Mouse (Mus musculus): ENCODE measurements at regions not wholly inside any gene's neighbourhood (a gene's known extent, or its start where the extent isn't known, plus 50 kb on each side); places are given as distances from the start of the nearest gene placed in this dataset.

DNA sequence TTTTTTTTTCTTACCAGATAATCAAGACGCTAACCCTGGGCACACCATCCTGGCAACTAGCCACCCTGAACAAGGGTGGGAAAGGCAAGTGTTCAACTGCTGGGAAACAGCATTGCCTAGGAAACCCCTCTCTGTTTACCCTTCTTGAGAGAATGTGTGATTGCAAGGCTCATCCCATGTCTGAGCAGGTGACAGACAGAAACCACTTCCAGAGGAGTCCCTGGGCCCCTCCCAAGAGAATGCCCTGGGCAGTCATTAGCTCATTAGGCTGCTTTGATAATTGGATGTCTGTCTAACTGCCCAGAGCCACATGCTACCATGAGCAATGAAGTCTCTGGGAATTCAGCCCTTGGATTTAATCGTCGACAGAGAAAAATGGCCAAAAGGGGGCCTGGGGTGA lies 127.8 kb downstream of the 1190002N15Rik start:
- Histone ChIP-seq H3K36me3 (ENCODE audit: control insufficient read depth, insufficient read depth, low read length) (no peaks in the 10 kb centered on the region), H3K4me2 (ENCODE audit: low read length) (no peak overlapping the region), H3K27ac (replicated peaks in 1 of 2; ENCODE audit: control insufficient read depth in 1 of 2, insufficient read depth in 1 of 2, low read depth in 2 of 2, low read length in 2 of 2) (no peak overlapping the region), H3K27me3 (ENCODE audit: control insufficient read depth, insufficient read depth, low read length) (no peaks in the 10 kb centered on the region), H3K4me3 (ENCODE audit: control insufficient read depth in 1 of 2, insufficient read depth in 1 of 2, low read depth in 1 of 2, low read length in 2 of 2) (no peak overlapping the region), H3K9me3 (ENCODE audit: control insufficient read depth, low read length) (no peaks in the 10 kb centered on the region), H3K4me1 (ENCODE audit: control insufficient read depth in 2 of 2, insufficient read depth in 2 of 2, low read length in 2 of 2) (peaks cover 0 to 7% of the 10 kb centered on the region in 2 experiments; a peak in 2 of 4 replicates), H3K9ac (ENCODE audit: low read length) (no peak overlapping the region)
- WGBS = 44% methylated on average over 3 of the region's 3 CpGs
- no peak for ATAC-seq (ENCODE audit: insufficient number of reproducible peaks, insufficient read depth, low FRiP score, low read depth)

DNA sequence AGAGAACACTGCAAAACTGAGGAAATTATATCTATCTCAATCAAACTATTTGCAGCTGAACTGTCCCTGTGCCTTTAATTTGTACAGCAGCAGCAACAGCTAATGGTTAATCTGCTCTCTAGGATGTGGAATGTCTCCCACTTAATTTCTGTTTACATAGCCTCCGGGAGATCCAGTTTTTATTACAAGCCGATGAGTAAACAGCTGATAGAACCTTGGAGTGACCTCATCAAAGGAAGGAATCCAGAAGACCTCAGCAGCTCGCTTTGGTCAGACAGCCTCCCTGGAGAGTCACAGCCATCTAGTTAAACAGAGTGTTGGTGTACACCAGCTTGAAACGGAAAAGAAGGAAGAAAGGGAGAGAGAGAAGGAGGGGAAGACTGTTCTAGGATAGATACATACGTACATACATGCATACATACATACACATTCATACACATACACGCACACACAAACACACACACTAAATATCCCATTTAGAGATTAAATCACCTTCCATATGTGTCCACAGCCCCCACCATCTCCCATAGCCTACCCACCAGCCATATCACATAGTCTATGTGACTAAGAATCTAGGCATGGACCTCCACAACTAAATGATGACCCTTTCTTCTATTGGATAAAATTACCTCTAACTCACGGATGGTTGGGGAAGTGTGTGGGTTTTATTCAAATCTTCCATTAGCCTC lies 129.1 kb downstream of the 1190002N15Rik start:
- H3K4me1 ChIP-seq (ENCODE audit: control insufficient read depth in 2 of 2, insufficient read depth in 2 of 2, low read length in 2 of 2) = peaks cover 2 to 11% of the 10 kb centered on the region in 2 experiments; a peak in 3 of 4 replicates
- H3K4me3 ChIP-seq (ENCODE audit: control insufficient read depth in 1 of 2, insufficient read depth in 1 of 2, low read depth in 1 of 2, low read length in 2 of 2) = no peak overlapping the region
- H3K4me2 ChIP-seq (ENCODE audit: low read length) = no peak overlapping the region
- ATAC-seq (ENCODE audit: insufficient number of reproducible peaks, insufficient read depth, low FRiP score, low read depth) = no peak
- no peak overlapping the region for H3K9ac ChIP-seq (ENCODE audit: low read length)
- H3K27me3 ChIP-seq (ENCODE audit: control insufficient read depth, insufficient read depth, low read length) = no peaks in the 10 kb centered on the region
- 41% methylated on average over 7 of the region's 7 CpGs for WGBS
- H3K9me3 ChIP-seq (ENCODE audit: control insufficient read depth, low read length) = no peaks in the 10 kb centered on the region
- H3K36me3 ChIP-seq (ENCODE audit: control insufficient read depth, insufficient read depth, low read length) = no peaks in the 10 kb centered on the region
- H3K27ac ChIP-seq (replicated peaks in 1 of 2; ENCODE audit: control insufficient read depth in 1 of 2, insufficient read depth in 1 of 2, low read depth in 2 of 2, low read length in 2 of 2) = no peak overlapping the region

DNA sequence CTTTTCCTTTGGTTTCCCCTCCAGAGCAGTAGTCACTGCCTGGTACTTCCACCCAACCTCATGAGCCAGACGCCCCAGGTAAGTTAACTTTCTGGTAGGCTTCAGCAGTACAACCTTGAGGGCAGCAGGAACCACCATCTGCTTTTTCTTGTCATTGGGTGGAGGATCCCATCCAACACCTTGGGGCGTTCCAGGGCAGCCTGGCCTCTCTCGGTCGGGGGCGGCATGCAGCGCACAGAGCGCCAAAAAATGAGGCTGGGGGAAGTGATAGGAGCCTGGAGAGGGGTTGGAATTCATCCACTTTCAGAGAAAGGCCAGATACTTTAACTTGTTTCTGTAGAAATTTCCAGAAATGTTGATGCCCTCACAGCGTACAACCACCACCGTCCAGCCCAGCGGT lies 130.2 kb downstream of the 1190002N15Rik start:
- no peaks in the 10 kb centered on the region for H3K36me3 ChIP-seq (ENCODE audit: control insufficient read depth, insufficient read depth, low read length)
- H3K27me3 ChIP-seq (ENCODE audit: control insufficient read depth, insufficient read depth, low read length) = no peaks in the 10 kb centered on the region
- WGBS = 91% methylated on average over 10 of the region's 10 CpGs
- no peak overlapping the region for H3K4me2 ChIP-seq (ENCODE audit: low read length)
- H3K27ac ChIP-seq (replicated peaks in 1 of 2; ENCODE audit: control insufficient read depth in 1 of 2, insufficient read depth in 1 of 2, low read depth in 2 of 2, low read length in 2 of 2) = no peak overlapping the region
- no peaks in the 10 kb centered on the region for H3K9me3 ChIP-seq (ENCODE audit: control insufficient read depth, low read length)
- H3K9ac ChIP-seq (ENCODE audit: low read length) = no peak overlapping the region
- H3K4me3 ChIP-seq (ENCODE audit: control insufficient read depth in 1 of 2, insufficient read depth in 1 of 2, low read depth in 1 of 2, low read length in 2 of 2) = no peak overlapping the region
- ATAC-seq (ENCODE audit: insufficient number of reproducible peaks, insufficient read depth, low FRiP score, low read depth) = no peak
- H3K4me1 ChIP-seq (ENCODE audit: control insufficient read depth in 2 of 2, insufficient read depth in 2 of 2, low read length in 2 of 2) = peaks cover 2 to 11% of the 10 kb centered on the region in 2 experiments; a peak in 3 of 4 replicates

DNA sequence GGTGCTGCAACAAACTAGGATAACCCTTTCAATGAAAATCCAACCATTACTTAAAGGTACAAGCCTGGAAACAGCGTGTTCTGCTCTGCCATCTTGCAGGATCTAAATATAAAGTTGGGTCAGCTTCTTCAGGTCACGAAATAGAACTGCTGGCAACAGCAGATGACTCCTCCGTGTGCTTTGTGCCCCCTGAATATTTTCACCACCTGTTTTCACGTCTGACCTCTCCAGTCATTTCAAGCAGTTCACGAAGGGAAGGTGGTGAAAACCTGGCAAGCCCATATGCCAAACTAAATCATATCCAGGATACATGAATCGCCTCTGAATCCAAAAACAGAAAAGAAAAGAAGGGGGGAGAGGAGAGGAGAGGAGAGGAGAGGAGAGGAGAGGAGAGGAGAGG lies 133.3 kb downstream of the 1190002N15Rik start:
- H3K27ac ChIP-seq (replicated peaks in 1 of 2; ENCODE audit: control insufficient read depth in 1 of 2, insufficient read depth in 1 of 2, low read depth in 2 of 2, low read length in 2 of 2) = no peak overlapping the region
- peaks cover 5 to 10% of the 10 kb centered on the region in 2 experiments; a peak in 3 of 4 replicates for H3K4me1 ChIP-seq (ENCODE audit: control insufficient read depth in 2 of 2, insufficient read depth in 2 of 2, low read length in 2 of 2)
- no peak for ATAC-seq (ENCODE audit: insufficient number of reproducible peaks, insufficient read depth, low FRiP score, low read depth)
- H3K27me3 ChIP-seq (ENCODE audit: control insufficient read depth, insufficient read depth, low read length) = no peaks in the 10 kb centered on the region
- H3K9ac ChIP-seq (ENCODE audit: low read length) = no peak overlapping the region
- WGBS = 38% methylated on average over 6 of the region's 6 CpGs
- no peaks in the 10 kb centered on the region for H3K9me3 ChIP-seq (ENCODE audit: control insufficient read depth, low read length)
- no peaks in the 10 kb centered on the region for H3K36me3 ChIP-seq (ENCODE audit: control insufficient read depth, insufficient read depth, low read length)
- no peak overlapping the region for H3K4me3 ChIP-seq (ENCODE audit: control insufficient read depth in 1 of 2, insufficient read depth in 1 of 2, low read depth in 1 of 2, low read length in 2 of 2)
- H3K4me2 ChIP-seq (ENCODE audit: low read length) = no peak overlapping the region

DNA sequence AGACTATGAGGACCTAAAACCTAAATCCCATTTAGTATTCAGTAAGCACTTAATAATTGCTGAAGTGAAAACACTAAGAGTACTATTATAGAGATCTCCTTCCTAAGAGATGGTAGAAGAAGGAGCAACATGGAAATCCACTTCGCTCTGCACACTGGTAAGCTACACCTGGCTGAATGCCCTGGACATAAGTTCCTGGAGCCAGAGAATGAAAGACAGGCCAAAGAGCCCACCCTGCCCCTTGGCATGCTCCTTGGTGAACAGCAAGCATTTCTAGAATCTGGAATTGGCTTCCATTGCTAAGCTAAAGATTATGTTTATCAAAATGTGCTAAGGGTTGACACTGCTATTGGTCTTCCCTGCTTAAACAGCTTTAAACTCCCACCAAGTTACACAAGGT lies 137.3 kb downstream of the 1190002N15Rik start:
- WGBS = 90% methylated on average over 1 of the region's 1 CpGs

DNA sequence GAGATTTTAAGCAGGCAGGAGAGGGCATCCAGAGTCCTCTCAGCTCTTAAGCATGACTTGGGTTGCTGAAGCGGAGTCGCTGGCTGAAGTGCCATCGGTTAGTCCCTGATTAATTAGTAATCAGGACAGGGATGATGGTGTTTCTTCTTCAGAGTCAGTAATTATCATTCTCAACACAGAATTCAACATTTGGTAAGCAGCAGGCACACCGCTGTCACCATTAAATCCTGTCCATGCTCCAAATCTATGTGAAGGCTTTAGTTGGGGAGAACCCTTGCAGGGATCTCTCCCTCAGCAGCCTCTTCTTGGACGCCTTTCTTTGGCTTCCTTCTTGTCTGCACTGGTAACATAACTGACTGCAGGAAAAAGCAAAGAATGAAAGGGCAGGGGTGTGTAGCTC lies 142.7 kb downstream of the 1190002N15Rik start:
- no peak for ATAC-seq (ENCODE audit: insufficient number of reproducible peaks, insufficient read depth, low FRiP score, low read depth)
- Histone ChIP-seq H3K4me3 (ENCODE audit: control insufficient read depth in 1 of 2, insufficient read depth in 1 of 2, low read depth in 1 of 2, low read length in 2 of 2) (no peak overlapping the region), H3K4me1 (ENCODE audit: control insufficient read depth in 2 of 2, insufficient read depth in 2 of 2, low read length in 2 of 2) (no peaks in the 10 kb centered on the region), H3K36me3 (ENCODE audit: control insufficient read depth, insufficient read depth, low read length) (no peaks in the 10 kb centered on the region), H3K4me2 (ENCODE audit: low read length) (no peak overlapping the region), H3K27me3 (ENCODE audit: control insufficient read depth, insufficient read depth, low read length) (no peaks in the 10 kb centered on the region), H3K9ac (ENCODE audit: low read length) (no peak overlapping the region), H3K27ac (replicated peaks in 1 of 2; ENCODE audit: control insufficient read depth in 1 of 2, insufficient read depth in 1 of 2, low read depth in 2 of 2, low read length in 2 of 2) (no peak overlapping the region), H3K9me3 (ENCODE audit: control insufficient read depth, low read length) (no peaks in the 10 kb centered on the region)
- 88% methylated on average over 5 of the region's 5 CpGs for WGBS

More for the DNA sequence above, 137.3 kb downstream of the 1190002N15Rik start:
- no peaks in the 10 kb centered on the region for H3K27me3 ChIP-seq (ENCODE audit: control insufficient read depth, insufficient read depth, low read length)
- H3K4me3 ChIP-seq (ENCODE audit: control insufficient read depth in 1 of 2, insufficient read depth in 1 of 2, low read depth in 1 of 2, low read length in 2 of 2) = no peak overlapping the region
- H3K4me1 ChIP-seq (ENCODE audit: control insufficient read depth in 2 of 2, insufficient read depth in 2 of 2, low read length in 2 of 2) = peaks cover 5 to 10% of the 10 kb centered on the region in 2 experiments; a peak in 3 of 4 replicates
- no peak for ATAC-seq (ENCODE audit: insufficient number of reproducible peaks, insufficient read depth, low FRiP score, low read depth)
- no peaks in the 10 kb centered on the region for H3K9me3 ChIP-seq (ENCODE audit: control insufficient read depth, low read length)
- H3K4me2 ChIP-seq (ENCODE audit: low read length) = no peak overlapping the region
- no peak overlapping the region for H3K9ac ChIP-seq (ENCODE audit: low read length)
- H3K27ac ChIP-seq (replicated peaks in 1 of 2; ENCODE audit: control insufficient read depth in 1 of 2, insufficient read depth in 1 of 2, low read depth in 2 of 2, low read length in 2 of 2) = no peak overlapping the region
- H3K36me3 ChIP-seq (ENCODE audit: control insufficient read depth, insufficient read depth, low read length) = no peaks in the 10 kb centered on the region

DNA sequence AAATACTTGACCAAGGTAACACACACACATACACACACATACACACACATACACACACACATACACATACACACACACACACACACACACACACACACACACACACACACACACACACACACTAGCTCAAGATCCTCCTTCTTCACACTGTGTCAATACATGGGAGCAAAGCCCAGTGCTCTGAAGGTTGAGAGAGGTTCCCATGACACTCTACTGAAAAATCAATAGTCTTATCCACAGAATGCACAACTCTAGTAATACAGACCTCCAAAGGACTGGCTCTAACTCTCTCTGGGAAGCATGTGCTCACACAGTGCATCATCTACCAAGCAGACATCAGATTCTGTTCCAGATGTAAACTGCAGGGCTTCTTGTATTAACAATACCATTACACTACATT lies 151.7 kb downstream of the 1190002N15Rik start:
- Histone ChIP-seq H3K9ac (ENCODE audit: low read length) (no peak overlapping the region), H3K4me1 (ENCODE audit: control insufficient read depth in 2 of 2, insufficient read depth in 2 of 2, low read length in 2 of 2) (no peaks in the 10 kb centered on the region), H3K4me3 (ENCODE audit: control insufficient read depth in 1 of 2, insufficient read depth in 1 of 2, low read depth in 1 of 2, low read length in 2 of 2) (no peak overlapping the region), H3K27me3 (ENCODE audit: control insufficient read depth, insufficient read depth, low read length) (no peaks in the 10 kb centered on the region), H3K36me3 (ENCODE audit: control insufficient read depth, insufficient read depth, low read length) (no peaks in the 10 kb centered on the region), H3K4me2 (ENCODE audit: low read length) (no peak overlapping the region), H3K9me3 (ENCODE audit: control insufficient read depth, low read length) (no peaks in the 10 kb centered on the region), H3K27ac (replicated peaks in 1 of 2; ENCODE audit: control insufficient read depth in 1 of 2, insufficient read depth in 1 of 2, low read depth in 2 of 2, low read length in 2 of 2) (no peak overlapping the region)
- no peak for ATAC-seq (ENCODE audit: insufficient number of reproducible peaks, insufficient read depth, low FRiP score, low read depth)

DNA sequence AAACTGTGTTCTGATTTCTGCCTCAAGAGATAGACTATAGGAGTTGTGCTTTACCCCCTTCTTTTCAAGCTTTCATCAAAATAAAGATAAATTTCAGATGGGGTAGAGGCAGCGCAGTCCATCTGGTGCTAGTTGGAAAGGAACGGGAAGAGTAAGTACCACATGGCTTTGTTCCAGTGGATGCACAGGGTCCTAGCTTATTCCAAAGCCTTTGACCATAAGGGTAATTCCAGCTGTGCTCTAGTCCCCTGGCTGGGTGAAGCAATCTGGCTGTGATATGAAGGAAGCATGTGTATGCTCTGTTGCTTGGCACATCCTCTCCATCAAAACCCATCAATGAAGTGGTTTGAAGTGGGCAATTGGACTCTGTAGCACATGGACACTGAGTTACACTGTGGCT lies 155.6 kb downstream of the 1190002N15Rik start:
- Histone ChIP-seq H3K4me3 (ENCODE audit: control insufficient read depth in 1 of 2, insufficient read depth in 1 of 2, low read depth in 1 of 2, low read length in 2 of 2) (no peak overlapping the region), H3K4me1 (ENCODE audit: control insufficient read depth in 2 of 2, insufficient read depth in 2 of 2, low read length in 2 of 2) (peaks cover 4 to 7% of the 10 kb centered on the region in 2 experiments; a peak in 3 of 4 replicates), H3K4me2 (ENCODE audit: low read length) (no peak overlapping the region), H3K27ac (replicated peaks in 1 of 2; ENCODE audit: control insufficient read depth in 1 of 2, insufficient read depth in 1 of 2, low read depth in 2 of 2, low read length in 2 of 2) (no peak overlapping the region), H3K36me3 (ENCODE audit: control insufficient read depth, insufficient read depth, low read length) (no peaks in the 10 kb centered on the region), H3K9me3 (ENCODE audit: control insufficient read depth, low read length) (no peaks in the 10 kb centered on the region), H3K9ac (ENCODE audit: low read length) (no peak overlapping the region), H3K27me3 (ENCODE audit: control insufficient read depth, insufficient read depth, low read length) (no peaks in the 10 kb centered on the region)
- ATAC-seq (ENCODE audit: insufficient number of reproducible peaks, insufficient read depth, low FRiP score, low read depth) = no peak
- 81% methylated on average over 2 of the region's 2 CpGs for WGBS

Measured in heart, embryonic 14.5 days (tissue).